Mouse (Mus musculus): ENCODE data around the gene Mks1.
"Not testable (repeated sequence)": the region's sequence is repeated elsewhere in the genome, so short reads cannot be mapped to it uniquely, and the experiment has no call there.

Gene Mks1

DNA sequence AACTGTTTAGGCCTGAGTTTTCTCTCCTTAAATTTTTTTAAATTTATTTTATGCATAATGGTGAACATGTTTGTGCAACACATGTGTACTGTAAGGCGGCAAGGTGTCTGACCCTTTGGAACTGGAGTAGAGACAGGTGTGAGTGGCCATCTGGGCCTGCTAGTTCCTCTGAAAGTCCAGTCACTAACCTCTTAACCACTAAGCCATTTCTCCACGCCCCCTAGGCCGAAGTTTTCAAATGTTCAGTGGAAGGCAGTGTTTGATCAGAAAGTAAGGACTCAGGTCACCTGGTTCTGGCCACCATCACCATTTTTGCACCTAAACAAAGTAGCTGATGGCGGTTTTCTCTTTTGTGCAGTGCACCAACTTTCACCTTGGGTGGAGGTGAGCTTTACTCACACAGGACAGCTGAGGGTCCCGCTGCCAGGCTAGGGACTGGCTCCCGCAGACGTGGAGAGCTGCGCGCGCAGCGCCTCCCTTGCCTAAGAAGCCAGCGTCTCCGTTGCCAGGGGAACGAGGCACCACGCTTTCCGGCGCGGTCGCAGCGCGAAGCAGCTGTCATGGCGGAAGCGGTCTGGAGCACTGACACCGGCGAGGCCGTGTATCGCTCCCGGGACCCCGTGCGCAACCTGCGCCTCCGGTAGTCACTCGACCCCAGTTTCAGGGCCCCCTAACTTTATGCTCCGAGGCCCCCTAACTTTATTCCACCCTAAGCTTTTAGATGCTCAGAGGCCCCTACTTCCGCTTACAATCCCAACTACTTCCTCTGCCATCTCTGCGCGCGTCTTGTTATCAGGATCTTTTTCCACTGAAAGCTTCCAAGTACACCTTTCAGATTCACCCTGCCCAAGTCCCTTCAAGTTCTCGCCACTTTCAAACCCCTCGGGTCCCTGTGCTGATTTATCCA is at the start of gene Mks1:
TSS of gene Mks1 (plus strand) at position 526 of the 907 bp plus-strand sequence.
- peak; percentile 60 for DNase-seq (ENCODE audit: low spot score)

DNA sequence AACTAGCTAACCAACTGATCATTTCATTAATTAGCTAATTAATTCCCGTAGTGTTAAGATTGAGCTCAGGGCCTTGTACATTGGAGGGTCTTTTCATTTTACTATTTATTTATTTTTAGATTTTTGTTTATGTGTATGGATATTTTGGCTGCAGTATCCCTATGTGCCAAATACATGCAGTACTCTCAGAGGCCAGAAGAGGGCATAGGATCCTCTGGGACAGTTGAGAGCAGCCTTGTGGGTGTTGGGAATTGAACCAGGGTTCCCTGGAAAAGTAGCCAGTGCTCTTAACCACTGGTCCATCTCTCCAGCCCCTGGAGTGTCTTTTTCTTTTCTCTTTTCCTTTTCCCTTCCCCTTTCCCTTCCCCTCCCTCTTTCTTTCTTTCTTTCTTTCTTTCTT is 47.6 kb upstream of the Mks1 start:
- DNase-seq (ENCODE audit: low spot score), result no peak

DNA sequence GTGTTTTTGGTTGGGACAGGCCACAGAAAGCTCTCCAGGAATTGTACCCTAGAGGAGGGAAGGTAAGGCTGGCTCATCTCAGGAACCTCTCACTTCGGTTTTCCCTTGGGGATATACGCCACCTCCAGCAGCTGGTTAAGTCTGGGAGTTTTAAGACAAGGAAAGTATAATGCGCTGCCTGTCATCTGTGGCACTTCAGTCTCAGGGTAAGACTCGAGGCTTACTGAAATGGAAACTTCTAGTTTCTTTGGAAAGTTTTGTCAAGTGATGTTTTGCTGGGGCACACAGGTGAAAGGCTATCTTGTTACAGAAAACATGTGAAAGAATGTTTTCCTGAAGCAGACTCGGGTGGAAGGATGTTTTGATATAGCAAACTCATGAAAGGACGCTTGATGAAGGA is 45.6 kb upstream of the Mks1 start:
- DNase-seq (ENCODE audit: low spot score), result no peak

DNA sequence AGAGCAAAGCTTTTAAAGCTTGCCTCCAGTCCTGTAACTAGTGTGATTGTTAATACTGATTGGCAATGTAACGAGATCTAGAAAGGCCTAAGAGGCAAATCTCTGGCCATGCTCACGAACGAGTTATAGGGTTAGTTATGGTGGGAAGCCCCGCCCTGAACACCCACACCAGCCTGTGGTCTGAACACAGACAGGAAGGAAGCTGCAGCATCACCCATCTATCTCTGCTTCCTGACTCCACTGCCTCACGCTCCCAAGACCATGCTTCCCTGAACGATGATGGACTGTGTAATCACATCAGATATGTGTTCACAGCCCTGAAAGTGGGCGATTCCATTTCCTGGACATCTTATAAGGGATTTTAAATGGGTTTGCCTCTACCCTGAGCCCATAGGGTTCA is 44.8 kb upstream of the Mks1 start:
- DNase-seq (ENCODE audit: low spot score), result no peak

DNA sequence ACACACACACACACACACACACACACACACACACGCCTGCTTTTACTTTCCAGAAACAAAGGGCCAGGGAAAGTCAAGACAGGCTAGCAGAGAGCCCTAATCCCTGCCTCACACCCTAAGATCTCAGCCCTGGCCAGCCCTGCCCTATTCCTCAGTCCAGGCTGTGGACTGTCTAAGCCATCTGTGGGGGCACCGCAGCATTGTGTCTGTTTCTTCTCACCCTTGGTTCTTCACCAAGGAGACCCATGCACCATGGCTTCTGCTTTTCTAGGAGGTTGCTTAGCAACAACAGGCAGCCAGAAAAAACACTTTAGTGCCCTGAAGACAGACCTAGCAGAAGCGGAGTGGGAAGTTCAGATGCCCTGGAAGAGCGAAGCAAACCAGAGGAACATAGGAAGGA is 41.6 kb upstream of the Mks1 start:
- no peak for DNase-seq (ENCODE audit: low spot score)

DNA sequence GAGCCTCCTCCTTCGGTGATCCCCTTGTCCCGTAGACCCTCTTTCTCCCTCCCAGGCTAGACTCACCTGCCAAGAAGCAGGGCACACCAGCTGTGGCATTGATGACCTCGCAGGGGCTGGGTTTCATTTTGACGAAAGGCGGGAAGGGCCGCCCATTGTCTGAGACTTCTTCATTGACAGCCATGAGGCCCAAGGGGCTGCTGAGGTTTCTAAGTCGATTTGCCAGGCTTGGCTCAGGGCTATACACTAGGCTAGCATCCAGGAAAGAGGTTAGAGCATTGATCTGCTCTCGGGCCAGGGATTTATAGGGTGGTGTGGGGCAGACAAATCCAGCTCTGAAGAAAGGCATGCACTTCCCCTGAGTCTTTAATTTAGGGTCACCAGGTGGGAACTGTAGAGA is 38.2 kb upstream of the Mks1 start:
- no peak for DNase-seq (ENCODE audit: low spot score)

DNA sequence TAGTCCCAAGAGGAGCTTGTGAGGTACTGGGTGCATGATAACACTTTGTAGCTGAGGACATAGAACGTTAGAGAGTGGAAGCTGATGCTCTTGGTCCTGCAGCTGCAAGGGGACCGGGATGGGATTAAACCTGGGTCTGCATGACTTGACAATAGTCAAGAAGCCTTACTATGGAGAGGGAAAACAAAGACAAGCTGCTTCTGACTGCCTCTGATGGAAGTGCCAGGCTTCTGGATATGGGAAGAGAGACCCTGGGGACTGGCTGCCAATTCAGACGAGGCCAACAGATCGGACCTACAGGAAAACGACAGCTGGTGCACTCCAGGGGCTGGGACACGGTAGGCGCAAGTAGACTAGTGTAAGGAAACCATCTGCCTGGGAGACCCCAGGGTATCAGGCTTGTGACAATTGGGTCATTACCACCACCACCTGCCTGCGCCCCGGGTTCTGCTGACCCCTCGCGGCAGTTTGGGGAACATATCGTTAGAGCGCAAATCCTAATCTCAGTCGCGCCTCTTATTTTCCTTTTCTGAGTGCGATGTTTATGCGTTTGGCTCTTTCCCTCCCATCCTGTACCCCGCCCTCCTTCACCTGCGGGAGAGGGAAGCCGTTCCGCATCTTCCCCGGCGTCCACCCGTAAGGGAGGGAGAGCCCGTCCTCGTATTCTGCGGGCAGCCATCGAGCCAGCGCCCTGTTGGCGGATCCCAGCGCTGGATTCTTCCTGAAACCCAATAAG is 36.1 kb upstream of the Mks1 start:
- no peak for DNase-seq (ENCODE audit: low spot score)

DNA sequence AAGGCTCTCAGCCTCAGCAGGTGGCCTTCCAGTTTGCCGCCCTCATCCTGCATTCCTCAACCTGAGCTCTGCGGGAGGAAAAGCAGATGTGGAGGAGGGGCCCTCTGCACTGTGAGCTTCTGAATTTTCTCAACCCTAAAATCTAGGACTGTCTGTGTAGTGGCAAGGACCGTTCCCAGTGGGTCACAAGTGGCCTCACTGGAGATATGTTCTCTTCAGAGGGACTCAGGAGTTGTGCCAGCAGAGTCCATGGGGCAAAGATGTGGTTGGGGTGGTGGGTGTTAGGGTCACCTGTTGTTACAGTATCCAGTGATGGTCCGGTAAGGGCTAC is 35.6 kb upstream of the Mks1 start:
- DNase-seq (ENCODE audit: low spot score), result no peak

DNA sequence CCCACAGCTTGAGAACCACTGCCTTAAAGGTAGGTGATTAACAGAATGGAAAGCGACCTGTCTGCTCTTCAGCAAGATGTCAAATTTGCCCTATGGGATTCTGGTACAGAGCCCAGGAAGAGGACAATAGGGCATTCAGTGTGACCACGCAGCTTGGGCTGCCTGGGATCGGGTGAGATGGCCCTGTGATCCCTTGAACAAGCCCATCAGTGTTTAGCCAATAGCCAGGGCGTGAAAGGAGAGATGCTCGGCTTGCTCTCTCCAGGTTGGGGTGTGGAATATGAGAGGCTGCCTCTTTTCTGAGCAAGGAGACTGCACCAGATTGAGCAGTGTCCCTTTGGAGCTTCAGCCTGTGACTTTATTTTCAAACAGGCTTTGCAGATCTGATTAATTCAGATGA is 31.5 kb upstream of the Mks1 start:
- DNase-seq (ENCODE audit: low spot score), result no peak

DNA sequence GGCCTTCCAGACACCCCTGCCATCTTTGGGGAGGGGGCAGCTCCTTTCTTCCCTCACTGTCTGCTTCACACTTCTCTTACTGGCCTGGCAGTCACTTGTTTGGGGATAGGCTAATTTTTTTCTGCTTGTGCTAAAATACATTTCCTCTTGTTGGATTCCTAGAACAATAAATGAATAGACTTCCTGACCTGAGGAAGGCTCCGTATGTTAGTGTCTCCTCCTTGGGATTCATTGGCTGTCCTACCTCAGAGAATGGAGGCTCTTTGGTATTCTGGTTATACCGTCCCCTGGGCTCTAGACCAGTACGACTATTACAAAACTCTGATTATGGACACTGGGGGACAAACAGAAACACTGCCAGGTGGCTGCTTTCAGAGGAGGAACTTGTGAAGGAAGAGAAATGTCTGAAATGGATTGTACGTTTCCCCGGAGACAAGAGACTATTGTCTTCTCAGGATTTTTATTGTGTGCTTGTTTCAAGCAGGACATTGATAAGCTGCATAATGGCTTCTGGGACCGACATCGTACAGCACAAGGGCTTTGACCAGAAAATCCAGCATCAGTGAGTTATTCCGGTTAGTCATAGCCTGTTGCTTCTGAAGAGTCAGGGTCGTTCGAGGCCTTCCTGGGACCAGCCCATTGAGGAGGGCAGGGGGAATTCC is 24.6 kb upstream of the Mks1 start, which contains the start of gene Lpo:
TSS of gene Lpo (minus strand) at position 51 of the 662 bp plus-strand sequence.
- no peak for DNase-seq (ENCODE audit: low spot score)

DNA sequence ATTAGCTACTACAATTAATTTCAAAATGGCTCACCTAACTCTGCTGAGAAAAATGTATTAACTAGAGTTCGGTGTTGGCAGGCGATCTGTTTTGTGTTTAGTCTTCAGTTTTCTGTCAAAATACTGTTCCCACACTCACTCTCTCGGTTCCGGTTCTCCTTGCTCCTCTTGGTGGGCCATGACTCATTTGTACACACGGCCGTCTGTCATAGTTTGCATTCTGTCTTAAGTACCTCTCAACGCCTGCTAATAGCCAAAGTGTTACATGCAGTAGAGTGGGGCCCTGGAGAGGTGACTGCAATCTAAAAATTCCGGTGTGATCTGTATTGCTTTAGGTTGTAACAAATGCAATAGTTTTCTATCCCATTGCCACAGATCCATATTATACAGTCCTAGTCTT is 12.3 kb upstream of the Mks1 start:
- DNase-seq (ENCODE audit: low spot score), result no peak

DNA sequence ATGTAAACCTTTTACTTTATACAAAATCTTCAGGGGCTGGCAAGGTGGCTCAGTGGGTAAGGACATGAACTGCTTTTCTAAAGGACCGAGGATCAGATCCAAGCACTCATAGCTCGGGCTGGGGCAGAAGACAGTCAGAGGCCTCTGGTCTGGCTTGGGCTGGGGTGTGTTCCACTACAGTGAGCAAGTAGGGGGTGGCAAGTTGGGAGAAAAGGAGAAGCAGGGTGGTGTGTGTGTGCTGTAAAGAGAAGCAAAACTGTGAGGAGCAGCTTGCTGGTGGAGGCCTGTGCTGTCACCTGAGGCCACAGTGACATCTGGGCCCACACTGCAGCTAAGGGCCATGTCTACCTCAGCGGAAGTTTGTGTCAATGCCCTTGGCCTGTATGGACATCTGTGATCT is 11.6 kb upstream of the Mks1 start:
- no peak for DNase-seq (ENCODE audit: low spot score)

DNA sequence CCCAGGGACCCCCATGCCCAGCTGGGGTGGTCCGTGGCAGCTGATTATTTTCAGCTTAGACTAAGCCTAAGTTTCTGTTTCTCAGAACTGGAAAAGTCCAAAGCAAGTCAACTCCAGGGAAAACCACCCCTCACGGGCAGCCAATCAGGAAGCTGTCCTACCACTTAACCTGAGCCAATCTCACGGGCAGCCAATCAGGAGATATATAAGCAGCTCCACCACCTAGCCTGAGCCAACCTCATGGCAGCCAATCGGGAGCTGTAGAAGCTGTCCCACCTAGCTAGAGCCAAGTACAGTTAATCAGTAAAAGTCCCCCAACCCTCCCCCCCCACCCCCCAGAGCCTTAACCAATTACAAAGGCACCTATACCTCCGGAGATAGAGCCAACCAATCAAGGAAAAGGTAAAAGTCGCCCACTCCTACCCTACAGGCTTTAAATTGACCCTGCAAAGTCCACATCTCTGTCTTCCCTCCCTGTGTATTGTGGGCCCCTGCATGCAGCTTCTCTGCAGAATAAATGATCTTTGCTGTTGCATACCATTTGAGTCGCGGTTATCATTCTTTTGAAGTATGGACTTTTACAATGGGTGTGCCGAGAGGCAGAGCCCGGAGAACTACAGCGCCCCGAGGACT is 5.9 kb upstream of the Mks1 start:
- no peak for DNase-seq (ENCODE audit: low spot score)

DNA sequence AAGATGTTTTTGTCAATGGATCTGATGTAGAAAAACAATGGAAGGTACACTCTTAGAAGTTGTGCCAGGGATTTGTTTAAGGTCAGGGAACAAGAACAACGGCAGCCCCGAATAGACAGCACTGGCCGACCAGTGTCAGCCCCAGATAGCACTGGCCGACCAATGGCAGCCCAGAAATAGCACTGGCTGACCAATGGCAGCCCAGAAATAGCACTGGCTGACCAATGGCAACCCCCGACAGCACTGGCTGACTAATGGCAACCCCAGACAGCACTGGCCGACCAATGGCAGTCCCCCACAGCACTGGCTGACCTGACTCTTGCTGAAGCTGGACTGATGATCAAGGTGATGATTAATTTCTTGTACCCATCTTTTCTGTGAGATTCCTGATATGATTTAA is 5.1 kb upstream of the Mks1 start:
- no peak for DNase-seq (ENCODE audit: low spot score)

DNA sequence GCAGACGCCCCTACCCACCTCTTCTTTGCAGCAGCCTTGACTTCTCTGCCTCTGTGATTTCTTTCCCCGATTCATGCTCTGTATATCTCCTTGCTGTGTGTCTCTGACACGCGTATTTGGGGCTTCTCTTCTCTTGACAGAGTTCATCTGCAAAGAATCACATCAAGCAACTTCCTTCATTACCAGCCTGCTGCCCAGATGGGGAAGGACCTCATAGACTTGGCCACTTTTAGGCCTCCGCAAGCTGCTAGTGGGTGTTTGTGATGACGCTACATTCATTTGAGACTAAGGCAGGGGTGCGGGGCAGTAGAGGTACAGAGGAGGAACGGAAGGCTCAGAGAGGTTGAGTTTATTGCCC is 561 bp downstream of the Mks1 start:
- no peak for DNase-seq (ENCODE audit: low spot score)

DNA sequence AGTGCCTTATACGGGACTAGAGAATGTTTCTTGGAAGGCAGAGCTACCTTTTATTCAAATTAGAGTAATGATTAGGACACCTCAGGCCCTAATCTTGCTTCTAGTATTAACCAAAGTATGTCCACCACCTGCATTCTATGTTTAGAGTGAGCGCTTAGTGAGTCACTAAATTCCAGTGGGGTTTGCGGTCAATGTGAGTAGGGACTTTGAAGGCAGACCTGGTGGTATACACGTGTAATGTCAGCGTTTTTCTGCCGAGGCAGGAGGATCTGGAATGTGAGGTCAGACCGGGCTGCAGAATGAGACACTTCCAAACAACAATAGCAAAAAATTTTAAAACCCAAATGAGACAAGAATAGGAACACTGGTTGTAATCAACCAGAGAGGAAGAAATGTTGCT is 1.5 kb downstream of the Mks1 start:
- DNase-seq (ENCODE audit: low spot score), result no peak

DNA sequence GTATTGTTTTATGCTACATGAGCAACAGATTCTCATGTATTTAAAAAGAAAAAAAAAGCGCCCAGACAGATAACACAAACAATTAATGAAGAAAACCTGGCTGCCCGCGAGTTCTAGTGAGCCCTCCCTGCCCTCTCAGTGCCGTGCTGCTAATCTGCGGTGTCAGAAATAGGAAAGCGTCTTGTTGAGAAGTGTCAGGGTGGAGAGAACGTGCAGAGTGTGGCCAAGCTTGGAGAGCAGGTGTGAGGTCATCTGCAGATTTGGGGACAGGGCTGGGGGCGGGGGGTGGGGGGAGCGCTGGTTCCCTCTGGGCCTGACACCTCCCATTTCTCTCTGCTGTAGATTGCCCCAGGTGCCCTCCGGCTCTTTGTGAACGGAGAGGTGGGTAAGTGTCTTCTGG is 6.3 kb downstream of the Mks1 start:
- no peak for DNase-seq (ENCODE audit: low spot score)

DNA sequence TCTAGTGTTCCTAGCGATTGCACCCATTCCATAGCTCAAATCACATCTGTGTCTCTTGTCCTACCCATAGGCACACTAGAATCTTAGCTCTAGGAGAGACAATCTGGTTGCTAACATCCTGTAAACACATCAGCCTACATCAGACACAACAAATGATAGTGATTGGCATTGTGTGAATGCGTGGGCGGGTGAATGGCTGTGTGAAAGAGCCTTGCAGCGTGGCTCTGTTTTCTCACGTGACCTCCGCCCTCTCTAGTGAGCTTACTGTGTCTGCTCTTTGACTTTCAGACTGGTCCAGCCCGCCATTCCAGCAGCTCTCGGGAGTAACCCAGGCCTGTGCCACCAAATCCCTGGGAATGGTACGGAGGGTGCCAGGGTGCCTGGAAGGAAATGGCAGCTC is 7.4 kb downstream of the Mks1 start:
- no peak for DNase-seq (ENCODE audit: low spot score)

DNA sequence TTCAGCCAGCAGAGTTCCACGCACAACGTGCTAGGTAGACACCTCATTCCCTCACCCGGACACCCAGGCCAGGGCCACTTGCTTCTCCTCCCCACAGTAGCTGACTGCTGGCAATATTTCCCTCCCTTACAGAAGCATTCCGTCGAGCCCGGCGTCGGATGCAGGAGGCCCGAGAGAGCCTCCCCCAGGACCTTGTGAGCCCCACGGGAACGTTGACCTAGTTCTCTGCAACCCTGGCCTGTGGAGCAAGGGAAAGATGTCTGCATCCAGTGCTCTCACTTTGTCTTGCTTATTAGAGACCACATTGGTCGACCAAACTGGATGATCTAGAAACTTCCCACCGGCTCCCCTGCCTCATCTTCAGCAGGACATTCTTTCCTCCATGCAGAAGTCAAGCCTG is 9.8 kb downstream of the Mks1 start:
- no peak for DNase-seq (ENCODE audit: low spot score)

DNA sequence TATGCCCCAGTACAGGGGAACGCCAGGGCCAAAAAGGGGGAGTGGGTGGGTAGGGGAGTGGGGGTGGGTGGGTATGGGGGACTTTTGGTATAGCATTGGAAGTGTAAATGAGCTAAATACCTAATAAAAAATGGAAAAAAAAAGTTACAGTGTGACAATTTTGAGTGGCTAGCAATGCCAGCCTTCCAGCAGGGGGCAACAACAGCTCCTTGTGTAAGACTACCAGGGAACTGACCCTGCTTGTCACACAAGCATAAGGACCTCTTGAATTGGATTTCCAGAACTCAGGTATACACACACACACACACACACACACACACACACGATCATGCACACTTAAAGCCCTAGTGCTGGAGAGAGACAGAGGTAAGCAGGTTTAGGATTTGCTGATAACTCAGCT is 13.9 kb downstream of the Mks1 start:
- not testable (repeated sequence) for DNase-seq (ENCODE audit: low spot score)

DNA sequence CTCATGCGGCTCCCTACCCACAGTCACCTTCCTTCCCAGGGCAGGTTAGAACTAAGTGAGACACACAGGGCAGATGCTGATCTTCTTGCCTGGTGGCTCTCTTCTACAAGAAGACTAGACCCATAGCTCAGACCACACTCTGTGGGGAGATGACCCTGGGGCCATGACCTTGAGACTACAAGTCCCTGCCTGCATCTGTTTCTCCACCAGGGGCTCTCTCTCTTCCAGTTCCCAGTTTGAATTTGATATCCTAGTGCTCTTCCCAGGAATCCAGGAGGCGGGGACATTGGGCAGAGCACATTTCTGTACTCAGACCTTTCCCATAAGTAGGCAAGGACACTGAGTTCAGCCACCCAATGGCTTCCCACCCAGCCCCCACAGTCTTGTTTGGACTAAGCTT is 17.1 kb downstream of the Mks1 start:
- DNase-seq (ENCODE audit: low spot score), result no peak

DNA sequence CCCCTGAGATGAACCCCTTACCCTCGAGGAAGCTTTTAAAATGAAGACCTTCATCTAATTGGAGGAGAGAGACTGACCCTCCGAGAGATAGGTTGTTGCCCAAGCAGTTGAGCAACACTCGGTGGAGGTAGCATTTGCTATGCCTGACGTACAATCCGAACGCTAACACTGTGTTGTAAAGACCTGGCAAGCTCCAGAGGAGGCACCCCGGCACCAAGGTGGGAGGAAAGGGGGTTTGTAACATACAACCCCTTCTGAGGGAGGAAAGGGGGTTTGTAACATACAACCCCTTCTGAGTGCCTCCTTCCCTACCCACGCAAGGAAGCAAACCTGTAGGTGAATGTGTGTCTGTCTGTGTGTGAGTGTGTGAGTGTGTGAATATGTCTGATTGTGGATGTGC is 18.8 kb downstream of the Mks1 start:
- DNase-seq (ENCODE audit: low spot score), result no peak

DNA sequence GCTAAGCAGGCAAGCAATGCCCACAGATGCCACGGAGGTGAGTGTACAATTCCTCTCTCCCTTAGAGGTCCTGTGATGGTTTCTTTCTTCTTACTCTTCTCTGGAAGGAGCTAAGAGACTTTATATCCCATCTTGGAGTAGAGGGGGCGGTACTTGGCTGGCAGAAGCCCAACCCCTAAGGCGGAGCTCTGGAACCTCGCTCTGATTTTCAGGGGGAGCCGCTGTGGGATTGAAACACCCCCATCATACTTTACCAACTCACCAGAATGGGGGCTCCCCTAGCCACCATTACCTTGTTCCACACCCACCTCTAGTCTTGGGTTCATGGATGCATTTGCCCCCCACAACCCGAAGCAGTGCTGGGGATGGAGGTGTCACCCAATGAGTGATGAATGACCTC is 22.4 kb downstream of the Mks1 start, which contains the start of gene Epx:
TSS of gene Epx (minus strand) at position 101 of the 400 bp plus-strand sequence.
- DNase-seq (ENCODE audit: low spot score), result no peak

Data from urinary bladder, postnatal 10 days (tissue).